Mouse (Mus musculus) gastrocnemius, adult 2 months (tissue): ENCODE results near the gene Srpk3. TPM values are rescaled to one million over a fixed set of nuclear protein-coding genes. Genes with fewer than 3 reads are reported as not detected.

Source experiments
- DNase-seq: peaks from one replicate; pipeline ENCODE4 v3.0.0; 2022
- H3K27ac ChIP-seq: fragments of 200-600 bp; 2 replicates; pipeline ENCODE4 v1.8.1; 2022; ENCODE audit warnings: mild to moderate bottlenecking
- H3K4me3 ChIP-seq: fragments of 200-600 bp; 2 replicates; pipeline ENCODE4 v1.8.1; 2022; ENCODE audit warnings: mild to moderate bottlenecking, moderate library complexity
- CTCF ChIP-seq: fragments of 200-600 bp; IDR thresholded peaks from 2 replicates; pipeline ENCODE4 v1.8.1; 2022; ENCODE audit warnings: antibody characterized with exemption, mild to moderate bottlenecking, moderate library complexity
- intact Hi-C: fragments of 180-260 bp; cut with DNase I; formaldehyde crosslinking; loops from one replicate; pipeline ENCODE4 v1.15.1; 2025
- total RNA-seq, 2 experiments: library from RNA; stranded (reverse); gene quantifications; 2 replicates each; pipeline ENCODE4 v1.2.3; 2021

The Srpk3 gene
- total RNA-seq, 2 experiments from 2014 or later = 34.6 to 41.2 TPM

- no peak for TF ChIP-seq CTCF
- peak; percentile 53 for DNase-seq
- H3K27ac ChIP-seq = peak overlapping the region; percentile 90
- peak overlapping the region; percentile 71 for H3K4me3 ChIP-seq
- intact Hi-C loops = no loop called here
These were observed 738 bp downstream of the Srpk3 start for GRCm38 (mm10) chrX:73774802-73775483.

GRCm38 (mm10) chrX:73782227-73782626, 8.0 kb downstream of the Srpk3 start:
- no peak for TF ChIP-seq CTCF
- intact Hi-C loops = no loop called here
- Histone ChIP-seq H3K27ac (no peak overlapping the region), H3K4me3 (no peak overlapping the region)
- no peak for DNase-seq

- Histone ChIP-seq H3K27ac (peak overlapping the region; percentile 98), H3K4me3 (peak overlapping the region; percentile 87)
- TF ChIP-seq CTCF = no peak
- no peak for DNase-seq
- intact Hi-C loops = loop anchor here (5.0 kb wide), 3 partner anchors 68 to 177 kb away; partner anchors contain the start of genes Abcd1, Bcap31 and Slc6a8
These were observed 11.5 kb downstream of the Srpk3 start for GRCm38 (mm10) chrX:73785666-73786065.

- peak within 1 kb of the TSS; percentile 87 for H3K4me3 ChIP-seq
- peak; percentile 94 for DNase-seq
- peak within 1 kb of the TSS; percentile 98 for H3K27ac ChIP-seq
- TF ChIP-seq CTCF = peak; percentile 51
- intact Hi-C loops = loop anchor here (5.0 kb wide), 3 partner anchors 69 to 176 kb away; partner anchors contain the start of genes Abcd1, Bcap31 and Slc6a8
These were observed 12.4 kb downstream of the Srpk3 start, which contains the start of the genes Idh3g and Ssr4 for GRCm38 (mm10) chrX:73786364-73787224. Gene Idh3g (minus strand): TSS chrX:73786897. Gene Ssr4 (plus strand): TSS chrX:73787028.

- no peak for TF ChIP-seq CTCF
- intact Hi-C loops = loop anchor here (5.0 kb wide), 3 partner anchors 70 to 175 kb away; partner anchors contain the start of genes Abcd1, Bcap31 and Slc6a8
- no peak for DNase-seq
- peak overlapping the region; percentile 87 for H3K4me3 ChIP-seq
- peak overlapping the region; percentile 98 for H3K27ac ChIP-seq
These were observed 13.0 kb downstream of the Srpk3 start for GRCm38 (mm10) chrX:73787225-73787558.

GRCm38 (mm10) chrX:73788501-73788900, 14.3 kb downstream of the Srpk3 start:
- Histone ChIP-seq H3K4me3 (peak overlapping the region; percentile 87), H3K27ac (no peak overlapping the region)
- DNase-seq = no peak
- intact Hi-C loops = loop anchor here (5.0 kb wide), 3 partner anchors 71 to 174 kb away; partner anchors contain the start of genes Abcd1, Bcap31 and Slc6a8
- no peak for TF ChIP-seq CTCF

- no peak overlapping the region for H3K4me3 ChIP-seq
- H3K27ac ChIP-seq = no peak overlapping the region
- TF ChIP-seq CTCF = no peak
- intact Hi-C loops = loop anchor here (10.0 kb wide), 1 partner anchor 452 kb away; the partner anchor contains the start of gene Flna
- no peak for DNase-seq
These were observed 18.8 kb downstream of the Srpk3 start for GRCm38 (mm10) chrX:73793039-73793438.

GRCm38 (mm10) chrX:73793505-73793904, 19.3 kb downstream of the Srpk3 start:
- no peak overlapping the region for H3K27ac ChIP-seq
- H3K4me3 ChIP-seq = no peak overlapping the region
- no peak for TF ChIP-seq CTCF
- no peak for DNase-seq
- intact Hi-C loops = loop anchor here (10.0 kb wide), 1 partner anchor 451 kb away; the partner anchor contains the start of gene Flna

GRCm38 (mm10) chrX:73797511-73797910, 23.3 kb downstream of the Srpk3 start:
- TF ChIP-seq CTCF = no peak
- DNase-seq = no peak
- Histone ChIP-seq H3K4me3 (no peak overlapping the region), H3K27ac (no peak overlapping the region)
- intact Hi-C loops = loop anchor here (5.0 to 10.0 kb wide), 3 partner anchors 150 to 615 kb away; partner anchors contain the start of gene Flna

- peak; percentile 82 for TF ChIP-seq CTCF
- H3K4me3 ChIP-seq = no peak overlapping the region
- DNase-seq = peak; percentile 82
- H3K27ac ChIP-seq = no peak overlapping the region
- intact Hi-C loops = loop anchor here (2.0 to 10.0 kb wide), 4 partner anchors 96 to 614 kb away; partner anchors contain the start of gene Flna
These were observed 24.3 kb downstream of the Srpk3 start for GRCm38 (mm10) chrX:73798502-73798901.

- Histone ChIP-seq H3K4me3 (no peak overlapping the region), H3K27ac (no peak overlapping the region)
- no peak for DNase-seq
- TF ChIP-seq CTCF = no peak
- intact Hi-C loops = no loop called here
These were observed 31.6 kb downstream of the Srpk3 start for GRCm38 (mm10) chrX:73805814-73806213.

GRCm38 (mm10) chrX:73815072-73815471, 40.9 kb downstream of the Srpk3 start:
- TF ChIP-seq CTCF = no peak
- intact Hi-C loops = no loop called here
- no peak overlapping the region for H3K4me3 ChIP-seq
- H3K27ac ChIP-seq = no peak overlapping the region
- no peak for DNase-seq
